Mouse (Mus musculus): ENCODE measurements around the gene Gm38655.
"Not testable (repeated sequence)": the region's sequence is repeated elsewhere in the genome, so short reads cannot be mapped to it uniquely, and the experiment has no call there.

The Gm38655 gene

GRCm38 (mm10) chr17:25175411-25175810 lies at the start of gene Gm38655:
Gene Gm38655 (minus strand): TSS chr17:25175471.
- DNase-seq (ENCODE audit: low spot score in 2 of 2), result peak; percentile 58 to 62

- no peak for DNase-seq (ENCODE audit: low spot score in 2 of 2)
Measured at GRCm38 (mm10) chr17:25224586-25225222, 49.4 kb upstream of the Gm38655 start.

- no peak for DNase-seq (ENCODE audit: low spot score in 2 of 2)
Measured at GRCm38 (mm10) chr17:25222951-25223601, 47.8 kb upstream of the Gm38655 start.

GRCm38 (mm10) chr17:25222504-25222940 lies 47.3 kb upstream of the Gm38655 start:
- DNase-seq (ENCODE audit: low spot score in 2 of 2), result not testable (repeated sequence)

GRCm38 (mm10) chr17:25221821-25222503 lies 46.7 kb upstream of the Gm38655 start:
- peak; percentile 41 to 47 for DNase-seq (ENCODE audit: low spot score in 2 of 2)

- DNase-seq (ENCODE audit: low spot score in 2 of 2), result no peak
Measured at GRCm38 (mm10) chr17:25220746-25221145, 45.5 kb upstream of the Gm38655 start.

GRCm38 (mm10) chr17:25219492-25220295 lies 44.4 kb upstream of the Gm38655 start:
- DNase-seq (ENCODE audit: low spot score in 2 of 2), result no peak

GRCm38 (mm10) chr17:25218967-25219366 lies 43.7 kb upstream of the Gm38655 start:
- no peak for DNase-seq (ENCODE audit: low spot score in 2 of 2)

- no peak for DNase-seq (ENCODE audit: low spot score in 2 of 2)
Measured at GRCm38 (mm10) chr17:25215431-25215830, 40.2 kb upstream of the Gm38655 start.

- no peak for DNase-seq (ENCODE audit: low spot score in 2 of 2)
Measured at GRCm38 (mm10) chr17:25211705-25212104, 36.4 kb upstream of the Gm38655 start.

GRCm38 (mm10) chr17:25210680-25211466 lies 35.6 kb upstream of the Gm38655 start:
- no peak for DNase-seq (ENCODE audit: low spot score in 2 of 2)

- DNase-seq (ENCODE audit: low spot score in 2 of 2), result no peak
Measured at GRCm38 (mm10) chr17:25210006-25210405, 34.7 kb upstream of the Gm38655 start.

GRCm38 (mm10) chr17:25202401-25202800 lies 27.1 kb upstream of the Gm38655 start:
- no peak for DNase-seq (ENCODE audit: low spot score in 2 of 2)

GRCm38 (mm10) chr17:25189091-25189490 lies 13.8 kb upstream of the Gm38655 start:
- DNase-seq (ENCODE audit: low spot score in 2 of 2), result peak in 1 of 2 experiments; percentile 14

GRCm38 (mm10) chr17:25188150-25189031 lies 13.1 kb upstream of the Gm38655 start, which contains the start of gene Unkl:
Gene Unkl (plus strand): TSS chr17:25188397.
- peak; percentile 37 to 69 for DNase-seq (ENCODE audit: low spot score in 2 of 2)

GRCm38 (mm10) chr17:25187784-25188149 lies 12.5 kb upstream of the Gm38655 start:
- no peak for DNase-seq (ENCODE audit: low spot score in 2 of 2)

- no peak for DNase-seq (ENCODE audit: low spot score in 2 of 2)
Measured at GRCm38 (mm10) chr17:25184961-25185360, 9.7 kb upstream of the Gm38655 start.

GRCm38 (mm10) chr17:25184129-25184691 lies 8.9 kb upstream of the Gm38655 start, which contains the start of gene BC003965:
Gene BC003965 (plus strand): TSS chr17:25184554.
- DNase-seq (ENCODE audit: low spot score in 2 of 2), result peak; percentile 94 to 95

- DNase-seq (ENCODE audit: low spot score in 2 of 2), result no peak
Measured at GRCm38 (mm10) chr17:25183232-25183631, 8.0 kb upstream of the Gm38655 start.

- no peak for DNase-seq (ENCODE audit: low spot score in 2 of 2)
Measured at GRCm38 (mm10) chr17:25172558-25172957, 2.7 kb downstream of the Gm38655 start.
